Comparison of ENCODE assay signal across 22 mouse cellular contexts in genomic region chr10:7629092-7629491, GRCm38 (mm10). TPM values are rescaled to one million over a fixed set of nuclear protein-coding genes. Genes with fewer than 3 reads are reported as not detected.
DNase-seq lines count a peak whose midpoint lies in the region; ATAC-seq and TF ChIP-seq lines count a peak whose summit lies in the region.
"Had no signal": no experiment of that assay in that cellular context is flagged by ENCODE, and none has a peak within 500 bp of the region (broad histone marks: within the 10 kb centered on the region; RNA-seq: fewer than 3 reads in every experiment).

No protein-coding gene starts in this region.

- ATAC-seq in kidney, embryonic 15.5 days (replicated peaks; ENCODE audit: low FRiP score), result no peak
- ATAC-seq: CD4-positive, CD25-positive, alpha-beta regulatory T cell, adult 4 months; forebrain, embryonic 13.5 days; forebrain, postnatal 0 days; intestine, embryonic 16.5 days had no signal

- no peaks in the 10 kb centered on the region for H3K27me3 ChIP-seq in heart, adult 2 months (ENCODE audit: control insufficient read depth, insufficient read depth, low read length)
- H3K27me3 ChIP-seq in kidney, embryonic 15.5 days, result no peaks in the 10 kb centered on the region
- H3K27me3 ChIP-seq: forebrain, embryonic 13.5 days; heart, embryonic 15.5 days; hindbrain, embryonic 15.5 days had no signal

- H3K9ac ChIP-seq in heart, adult 2 months (ENCODE audit: low read depth, low read length), result no peak overlapping the region
- no peak overlapping the region for H3K9ac ChIP-seq in kidney, embryonic 15.5 days
- H3K9ac ChIP-seq: forebrain, embryonic 13.5 days; forebrain, postnatal 0 days; heart, embryonic 15.5 days; hindbrain, embryonic 15.5 days had no signal

- TF ChIP-seq POLR2A in heart, adult 2 months (IDR thresholded peaks at IDR 0.05; ENCODE audit: insufficient read depth, low read depth, low read length), result no peak

- intact Hi-C loops in gastrocnemius, adult 2 months (cut with DNase I), result loop anchor here (5.0 kb wide), 1 partner anchor 33 kb away; no protein-coding TSS in a partner anchor
- intact Hi-C loops in gastrocnemius, postnatal 36 days (cut with DNase I), result loop anchor here (5.0 kb wide), 1 partner anchor 33 kb away; no protein-coding TSS in a partner anchor
- intact Hi-C loops in heart, adult 2 months (cut with DNase I), result no loop called here
- intact Hi-C loops in heart, postnatal 25 days (cut with DNase I), result no loop called here
- intact Hi-C loops in heart, postnatal 10 days (cut with DNase I), result no loop called here

- peak; percentile 34 for DNase-seq in gastrocnemius, adult 2 months
- DNase-seq in gastrocnemius, postnatal 36 days, result no peak
- DNase-seq in heart, adult 2 months, result peak in 1 of 2 experiments; percentile 21
- DNase-seq in heart, postnatal 25 days (ENCODE audit: low spot score), result no peak
- DNase-seq in heart, postnatal 10 days, result peak; percentile 35 to 42
- DNase-seq in kidney, adult 18-20 months, result no peak
- DNase-seq: adrenal gland, adult 8-10 months; adrenal gland, postnatal 36 days; B cell, adult 2 months; cerebellum, adult 2 months; cerebellum, postnatal 10 days; forebrain, postnatal 0 days; kidney, adult 8-10 months had no signal

- H3K4me1 ChIP-seq in heart, adult 2 months (ENCODE audit: control insufficient read depth, insufficient read depth, low read length), result no peaks in the 10 kb centered on the region; the same call in 1 of the 2 replicates
- H3K4me1 ChIP-seq in kidney, embryonic 15.5 days, result no peaks in the 10 kb centered on the region
- H3K4me1 ChIP-seq: embryonic facial prominence, embryonic 10.5 days; forebrain, embryonic 13.5 days; hindbrain, embryonic 10.5 days; hindbrain, embryonic 15.5 days had no signal

- H3K4me3 ChIP-seq in gastrocnemius, adult 2 months, result peak overlapping the region; percentile 48
- peak overlapping the region; percentile 34; the same call in 1 of the 2 replicates for H3K4me3 ChIP-seq in heart, adult 2 months
- no peak overlapping the region for H3K4me3 ChIP-seq in kidney, embryonic 15.5 days (replicated peaks)
- H3K4me3 ChIP-seq: embryonic facial prominence, embryonic 10.5 days; forebrain, embryonic 13.5 days; heart, embryonic 15.5 days; hindbrain, embryonic 10.5 days; hindbrain, embryonic 15.5 days had no signal

- H3K27ac ChIP-seq in gastrocnemius, adult 2 months, result peak overlapping the region; percentile 84
- peak overlapping the region; percentile 74 for H3K27ac ChIP-seq in heart, adult 2 months
- no peak overlapping the region for H3K27ac ChIP-seq in kidney, embryonic 15.5 days
- H3K27ac ChIP-seq: embryonic facial prominence, embryonic 10.5 days; forebrain, embryonic 13.5 days; heart, embryonic 15.5 days; hindbrain, embryonic 10.5 days; hindbrain, embryonic 15.5 days had no signal

- 53% methylated on average over 4 of the region's 4 CpGs for WGBS in heart, adult 2 months
- 89% methylated on average over 4 of the region's 4 CpGs for WGBS in kidney, embryonic 15.5 days

- no peaks in the 10 kb centered on the region for H3K79me2 ChIP-seq in heart, adult 2 months (replicated peaks; ENCODE audit: control insufficient read depth, insufficient read depth, low read length)

- no peaks in the 10 kb centered on the region for H3K9me3 ChIP-seq in kidney, embryonic 15.5 days (replicated peaks)
- H3K9me3 ChIP-seq: embryonic facial prominence, embryonic 10.5 days; forebrain, embryonic 13.5 days; G1E; heart, embryonic 15.5 days; hindbrain, embryonic 10.5 days; hindbrain, embryonic 15.5 days had no signal

- H3K36me3 ChIP-seq in heart, adult 2 months (ENCODE audit: control insufficient read depth, insufficient read depth, low read length), result peaks cover 13% of the 10 kb centered on the region
- peaks cover 40% of the 10 kb centered on the region for H3K36me3 ChIP-seq in kidney, embryonic 15.5 days

- no peak for TF ChIP-seq EP300 in heart, adult 2 months (IDR thresholded peaks at IDR 0.05; ENCODE audit: insufficient read depth, low read depth, low read length)

- no peak for TF ChIP-seq CTCF in gastrocnemius, adult 2 months (IDR thresholded peaks at IDR 0.05)
- no peak for TF ChIP-seq CTCF in heart, adult 2 months (IDR thresholded peaks at IDR 0.05)

- H3K4me2 ChIP-seq in kidney, embryonic 15.5 days, result no peak overlapping the region
- H3K4me2 ChIP-seq: forebrain, embryonic 13.5 days; heart, embryonic 15.5 days; hindbrain, embryonic 15.5 days had no signal

RNA-seq across cellular contexts. Expression of gene Nup43, which starts 38.2 kb away (rescaled TPM):
- 1 to 10 TPM; 5.6 to 6.3 TPM for total RNA-seq in gastrocnemius, adult 2 months (2021)
- total RNA-seq in gastrocnemius, postnatal 36 days (2021), result 1 to 10 TPM; 4.5 to 5.6 TPM
- total RNA-seq in heart, adult 2 months (2021), result 1 to 10 TPM; 4.6 to 6.3 TPM
- polyA plus RNA-seq in heart, adult 2 months (2012; rRNA removed), result 4.9 and 6.7 TPM in 2 replicates
- total RNA-seq in heart, postnatal 25 days (2021), result 1 to 10 TPM; 4.5 to 6.2 TPM
- 10 to 100 TPM in 1 of 2 experiments, 1 to 10 TPM in 1; 5.9 to 10.7 TPM for total RNA-seq in heart, postnatal 10 days (2021)
- 55.2 and 58.1 TPM in 2 replicates for polyA plus RNA-seq in kidney, embryonic 15.5 days (2015; fragmentation: Nextera tagmentation; extraction: Ambion mirVana)

RNA-seq across cellular contexts. Expression of gene Lrp11, which starts 39.5 kb away (rescaled TPM):
- total RNA-seq in gastrocnemius, adult 2 months (2021), result 1 to 10 TPM; 1.1 to 2.0 TPM
- total RNA-seq in gastrocnemius, postnatal 36 days (2021), result 1 to 10 TPM; 1.9 to 2.2 TPM
- total RNA-seq in heart, adult 2 months (2021), result 1 to 10 TPM; 2.2 to 3.0 TPM
- 3.0 and 4.2 TPM in 2 replicates for polyA plus RNA-seq in heart, adult 2 months (2012; rRNA removed)
- total RNA-seq in heart, postnatal 25 days (2021), result 1 to 10 TPM; 2.5 to 2.6 TPM
- 1 to 10 TPM; 2.2 to 2.4 TPM for total RNA-seq in heart, postnatal 10 days (2021)
- polyA plus RNA-seq in kidney, embryonic 15.5 days (2015; fragmentation: Nextera tagmentation; extraction: Ambion mirVana), result 1.8 and 2.4 TPM in 2 replicates

RNA-seq across cellular contexts. Expression of gene Pcmt1, which starts 51.8 kb away (rescaled TPM):
- total RNA-seq in gastrocnemius, adult 2 months (2021), result 100 to 1,000 TPM; 102 to 110 TPM
- total RNA-seq in gastrocnemius, postnatal 36 days (2021), result 100 to 1,000 TPM; 102 to 104 TPM
- total RNA-seq in heart, adult 2 months (2021), result 100 to 1,000 TPM in 1 of 2 experiments, 10 to 100 TPM in 1; 92.5 to 101 TPM
- polyA plus RNA-seq in heart, adult 2 months (2012; rRNA removed), result 35.3 and 61.6 TPM in 2 replicates
- total RNA-seq in heart, postnatal 25 days (2021), result 100 to 1,000 TPM in 1 of 2 experiments, 10 to 100 TPM in 1; 92.9 to 105 TPM
- 100 to 1,000 TPM; 105 to 107 TPM for total RNA-seq in heart, postnatal 10 days (2021)
- polyA plus RNA-seq in kidney, embryonic 15.5 days (2015; fragmentation: Nextera tagmentation; extraction: Ambion mirVana), result 115 and 122 TPM in 2 replicates

RNA-seq across cellular contexts. Expression of gene Lats1, which starts 51.9 kb away (rescaled TPM):
- 10 to 100 TPM; 11.8 to 11.9 TPM for total RNA-seq in gastrocnemius, adult 2 months (2021)
- total RNA-seq in gastrocnemius, postnatal 36 days (2021), result 10 to 100 TPM in 1 of 2 experiments, 1 to 10 TPM in 1; 9.3 to 11.5 TPM
- total RNA-seq in heart, adult 2 months (2021), result 10 to 100 TPM; 10.8 to 11.5 TPM
- polyA plus RNA-seq in heart, adult 2 months (2012; rRNA removed), result 5.5 and 9.9 TPM in 2 replicates
- total RNA-seq in heart, postnatal 25 days (2021), result 10 to 100 TPM; 11.5 to 13.9 TPM
- 10 to 100 TPM; 20.2 to 22.3 TPM for total RNA-seq in heart, postnatal 10 days (2021)
- polyA plus RNA-seq in kidney, embryonic 15.5 days (2015; fragmentation: Nextera tagmentation; extraction: Ambion mirVana), result 8.6 and 9.1 TPM in 2 replicates

Comparison
In these comparisons a context has a peak if more than half of its experiments do, and no peak if none do; other contexts are left out.
1. DNase-seq: peak in gastrocnemius, adult 2 months (single experiment) and heart, postnatal 10 days (2 of 2); none in gastrocnemius, postnatal 36 days (0 of 2), heart, postnatal 25 days (single experiment) and kidney, adult 18-20 months (single experiment).
2. intact Hi-C loops: an anchor here in gastrocnemius, adult 2 months (5.0 kb wide) and gastrocnemius, postnatal 36 days (5.0 kb wide); none called in heart, adult 2 months, heart, postnatal 25 days and heart, postnatal 10 days.